Mouse (Mus musculus): ENCODE results near the gene Mynn.
"Not testable (repeated sequence)": the region's sequence is repeated elsewhere in the genome, so short reads cannot be mapped to it uniquely, and the experiment has no call there.

The Mynn gene

GRCm38 (mm10) chr3:30602065-30602739 is at the start of gene Mynn:
Gene Mynn (plus strand): TSS chr3:30602065.
- in situ Hi-C loops (cut with MboI, MseI), result no loop called here

- in situ Hi-C loops (cut with MboI, MseI), result no loop called here
Observed at GRCm38 (mm10) chr3:30553741-30554140, 48.1 kb upstream of the Mynn start.

- in situ Hi-C loops (cut with MboI, MseI), result no loop called here
Observed at GRCm38 (mm10) chr3:30560677-30561314, 41.1 kb upstream of the Mynn start.

- in situ Hi-C loops (cut with MboI, MseI), result not testable (repeated sequence)
Observed at GRCm38 (mm10) chr3:30566333-30566732, 35.5 kb upstream of the Mynn start.

GRCm38 (mm10) chr3:30573549-30573948 is 28.3 kb upstream of the Mynn start:
- in situ Hi-C loops (cut with MboI, MseI), result no loop called here

GRCm38 (mm10) chr3:30588865-30589264 is 13.0 kb upstream of the Mynn start:
- in situ Hi-C loops (cut with MboI, MseI), result loop anchor here (25.0 kb wide), 1 partner anchor 1923 kb away; the partner anchor contains the start of gene Zfp639

GRCm38 (mm10) chr3:30592418-30592853 is 9.4 kb upstream of the Mynn start:
- in situ Hi-C loops (cut with MboI, MseI), result loop anchor here (5.0 to 25.0 kb wide), 3 partner anchors 200 to 1920 kb away; partner anchors contain the start of genes Sec62 and Zfp639

- in situ Hi-C loops (cut with MboI, MseI), result loop anchor here (5.0 to 25.0 kb wide), 3 partner anchors 198 to 1918 kb away; partner anchors contain the start of genes Sec62 and Zfp639
Observed at GRCm38 (mm10) chr3:30593719-30594485, 8.0 kb upstream of the Mynn start.

GRCm38 (mm10) chr3:30595111-30595832 is 6.6 kb upstream of the Mynn start:
- in situ Hi-C loops (cut with MboI, MseI), result loop anchor here (25.0 kb wide), 1 partner anchor 1917 kb away; the partner anchor contains the start of gene Zfp639

- in situ Hi-C loops (cut with MboI, MseI), result loop anchor here (25.0 kb wide), 1 partner anchor 1915 kb away; the partner anchor contains the start of gene Zfp639
Observed at GRCm38 (mm10) chr3:30597271-30597670, 4.6 kb upstream of the Mynn start.

GRCm38 (mm10) chr3:30599711-30600545 is 1.9 kb upstream of the Mynn start, which contains the start of gene Actrt3:
Gene Actrt3 (minus strand): TSS chr3:30599939.
- in situ Hi-C loops (cut with MboI, MseI), result loop anchor here (25.0 kb wide), 1 partner anchor 1912 kb away; the partner anchor contains the start of gene Zfp639

- in situ Hi-C loops (cut with MboI, MseI), result no loop called here
Observed at GRCm38 (mm10) chr3:30600717-30601116, 1.1 kb upstream of the Mynn start.

- in situ Hi-C loops (cut with MboI, MseI), result no loop called here
Observed at GRCm38 (mm10) chr3:30601175-30601574, 690 bp upstream of the Mynn start.

GRCm38 (mm10) chr3:30601610-30602064 is 228 bp upstream of the Mynn start:
- in situ Hi-C loops (cut with MboI, MseI), result no loop called here

GRCm38 (mm10) chr3:30602740-30603098 is 854 bp downstream of the Mynn start:
- in situ Hi-C loops (cut with MboI, MseI), result no loop called here

- in situ Hi-C loops (cut with MboI, MseI), result no loop called here
Observed at GRCm38 (mm10) chr3:30603256-30603655, 1.4 kb downstream of the Mynn start.

GRCm38 (mm10) chr3:30608999-30609398 is 7.1 kb downstream of the Mynn start:
- in situ Hi-C loops (cut with MboI, MseI), result no loop called here

GRCm38 (mm10) chr3:30610930-30611329 is 9.1 kb downstream of the Mynn start:
- in situ Hi-C loops (cut with MboI, MseI), result no loop called here

GRCm38 (mm10) chr3:30620132-30620531 is 18.3 kb downstream of the Mynn start:
- in situ Hi-C loops (cut with MboI, MseI), result no loop called here

GRCm38 (mm10) chr3:30633681-30634080 is 31.8 kb downstream of the Mynn start:
- in situ Hi-C loops (cut with MboI, MseI), result no loop called here

Measured in regulatory T cell (primary cell).